Mouse (Mus musculus) kidney, embryonic 16.5 days (tissue): ENCODE results near the gene Gm44805. TPM values are rescaled to one million over a fixed set of nuclear protein-coding genes. Genes with fewer than 3 reads are reported as not detected.

ENCODE experiments used
- ATAC-seq: fragments of 200-750 bp; cut with Nextera tagmentation; 2 replicates; pipeline ENCODE4 v1.8.0; 2017; ENCODE audit warnings: moderate TSS enrichment; ENCODE audit not compliant: low FRiP score, low TSS enrichment
- H3K27ac ChIP-seq: fragments of 300-500 bp; sonication (generic); 2 replicates; pipeline ENCODE4 v1.5.1; 2014; ENCODE audit warnings: low read length
- H3K27me3 ChIP-seq: fragments of 300-500 bp; sonication (generic); 2 replicates; pipeline ENCODE4 v1.6.1; 2014; ENCODE audit warnings: low read length, control low read depth, mixed read lengths; ENCODE audit not compliant: insufficient read depth
- H3K36me3 ChIP-seq: fragments of 300-500 bp; sonication (generic); 2 replicates; pipeline ENCODE4 v1.6.1; 2014; ENCODE audit warnings: low read length, control low read depth, mixed read lengths; ENCODE audit not compliant: insufficient read depth
- H3K4me1 ChIP-seq: fragments of 300-500 bp; sonication (generic); 2 replicates; pipeline ENCODE4 v1.6.1; 2014; ENCODE audit warnings: low read length, control low read depth, mixed read lengths; ENCODE audit not compliant: insufficient read depth
- H3K4me2 ChIP-seq: fragments of 300-500 bp; sonication (generic); replicated peaks from 2 replicates; pipeline ENCODE4 v1.6.1; 2014; ENCODE audit warnings: low read depth, low read length
- H3K4me3 ChIP-seq: fragments of 300-500 bp; sonication (generic); 2 replicates; pipeline ENCODE4 v1.5.1; 2014; ENCODE audit warnings: mild to moderate bottlenecking, low read length
- H3K9ac ChIP-seq: fragments of 300-500 bp; sonication (generic); replicated peaks from 2 replicates; pipeline ENCODE4 v1.6.1; 2014; ENCODE audit warnings: low read length
- H3K9me3 ChIP-seq: fragments of 300-500 bp; sonication (generic); 2 replicates; pipeline ENCODE4 v1.6.1; 2016; ENCODE audit warnings: low read length, control low read depth
- WGBS: fragments of 180-500 bp; shearing (Covaris S2); extraction: QIAGEN DNeasy Blood & Tissue Kit; methylation state at CpG from one replicate; pipeline ENCODE4 v1.1.7; 2014; 5-methylcytosine and 5-hydroxymethylcytosine counted together
- polyA plus RNA-seq: library from polyadenylated mRNA; unstranded; fragments of >200 nt; fragmentation: Nextera tagmentation; extraction: Ambion mirVana; gene quantifications from 2 replicates; pipeline ENCODE4 v1.2.1, GENCODE M21; 2015

Gene Gm44805
- 1.1 TPM in 1 of 2 replicates, not detected in the other for polyA plus RNA-seq

GRCm38 (mm10) chr7:19681202-19681694 is at the start of gene Gm44805, which contains the start of gene Apoc4:
Gm44805 (minus strand) TSS chr7:19681423.
Apoc4 (minus strand) TSS chr7:19681479.
- Histone ChIP-seq H3K9ac (no peak within 1 kb of the TSS), H3K9me3 (no peaks in the 10 kb centered on the region), H3K27me3 (no peaks in the 10 kb centered on the region), H3K4me1 (no peaks in the 10 kb centered on the region), H3K36me3 (no peaks in the 10 kb centered on the region), H3K4me2 (no peak within 1 kb of the TSS), H3K27ac (no peak within 1 kb of the TSS), H3K4me3 (no peak within 1 kb of the TSS)
- WGBS, result 56% methylated on average over 8 of the region's 8 CpGs
- ATAC-seq, result no peak

- Histone ChIP-seq H3K27ac (no peak overlapping the region), H3K4me3 (no peak overlapping the region), H3K9ac (no peak overlapping the region), H3K4me2 (no peak overlapping the region), H3K36me3 (peaks cover 93% of the 10 kb centered on the region), H3K27me3 (no peaks in the 10 kb centered on the region), H3K4me1 (no peaks in the 10 kb centered on the region), H3K9me3 (peaks cover 1% of the 10 kb centered on the region; the same call in 1 of the 2 replicates)
- ATAC-seq, result no peak
- 89% methylated on average over 4 of the region's 4 CpGs for WGBS
Observed at GRCm38 (mm10) chr7:19726541-19726940, 45.3 kb upstream of the Gm44805 start.

- Histone ChIP-seq H3K4me1 (no peaks in the 10 kb centered on the region), H3K4me2 (no peak overlapping the region), H3K4me3 (no peak overlapping the region), H3K9ac (no peak overlapping the region), H3K27ac (no peak overlapping the region), H3K36me3 (peaks cover 90% of the 10 kb centered on the region), H3K27me3 (no peaks in the 10 kb centered on the region), H3K9me3 (peaks cover 12% of the 10 kb centered on the region)
- ATAC-seq, result no peak
- 91% methylated on average over 12 of the region's 12 CpGs for WGBS
Observed at GRCm38 (mm10) chr7:19724167-19724566, 42.9 kb upstream of the Gm44805 start.

GRCm38 (mm10) chr7:19722754-19723195 is 41.6 kb upstream of the Gm44805 start:
- ATAC-seq, result peak; percentile 55; the same call in 1 of the 2 replicates
- Histone ChIP-seq H3K4me1 (no peaks in the 10 kb centered on the region), H3K27ac (0 out of 2 replicates have a peak overlapping the region, but pooled peaks have one; percentile 43), H3K4me2 (no peak overlapping the region), H3K9me3 (peaks cover 12% of the 10 kb centered on the region), H3K36me3 (peaks cover 87% of the 10 kb centered on the region), H3K4me3 (no peak overlapping the region), H3K9ac (no peak overlapping the region), H3K27me3 (no peaks in the 10 kb centered on the region)
- 85% methylated on average over 6 of the region's 6 CpGs for WGBS

- Histone ChIP-seq H3K4me1 (peaks cover 13% of the 10 kb centered on the region), H3K36me3 (peaks cover 63% of the 10 kb centered on the region), H3K4me2 (no peak overlapping the region), H3K4me3 (no peak overlapping the region), H3K9me3 (peaks cover 12% of the 10 kb centered on the region), H3K27ac (no peak overlapping the region), H3K9ac (no peak overlapping the region), H3K27me3 (no peaks in the 10 kb centered on the region)
- no peak for ATAC-seq
- 87% methylated on average over 4 of the region's 4 CpGs for WGBS
Observed at GRCm38 (mm10) chr7:19719200-19719599, 38.0 kb upstream of the Gm44805 start.

- Histone ChIP-seq H3K9ac (no peak overlapping the region), H3K4me3 (no peak overlapping the region), H3K36me3 (peaks cover 59% of the 10 kb centered on the region), H3K4me1 (peaks cover 20% of the 10 kb centered on the region), H3K27me3 (no peaks in the 10 kb centered on the region), H3K27ac (no peak overlapping the region), H3K4me2 (no peak overlapping the region), H3K9me3 (peaks cover 12% of the 10 kb centered on the region)
- no peak for ATAC-seq
- 77% methylated on average over 5 of the region's 5 CpGs for WGBS
Observed at GRCm38 (mm10) chr7:19718297-19718952, 37.2 kb upstream of the Gm44805 start.

GRCm38 (mm10) chr7:19717346-19717745 is 36.1 kb upstream of the Gm44805 start:
- no peak overlapping the region for H3K27ac ChIP-seq
- no peak overlapping the region for H3K4me3 ChIP-seq
- no peak overlapping the region for H3K4me2 ChIP-seq
- H3K9me3 ChIP-seq, result peaks cover 12% of the 10 kb centered on the region
- no peaks in the 10 kb centered on the region for H3K27me3 ChIP-seq
- H3K4me1 ChIP-seq, result peaks cover 22% of the 10 kb centered on the region
- no peak overlapping the region for H3K9ac ChIP-seq
- 86% methylated on average over 4 of the region's 4 CpGs for WGBS
- no peak for ATAC-seq
- H3K36me3 ChIP-seq, result peaks cover 58% of the 10 kb centered on the region

- H3K9me3 ChIP-seq, result peaks cover 12% of the 10 kb centered on the region
- H3K4me1 ChIP-seq, result peaks cover 22% of the 10 kb centered on the region
- H3K9ac ChIP-seq, result 0 out of 2 replicates have a peak overlapping the region, but pooled peaks have one; percentile 52
- H3K4me2 ChIP-seq, result peak overlapping the region; percentile 72; the same call in 1 of the 2 replicates
- no peak for ATAC-seq
- H3K27me3 ChIP-seq, result no peaks in the 10 kb centered on the region
- WGBS, result 91% methylated on average over 2 of the region's 2 CpGs
- H3K27ac ChIP-seq, result peak overlapping the region; percentile 83; the same call in 1 of the 2 replicates
- H3K36me3 ChIP-seq, result peaks cover 58% of the 10 kb centered on the region
- no peak overlapping the region for H3K4me3 ChIP-seq
Observed at GRCm38 (mm10) chr7:19716822-19717221, 35.6 kb upstream of the Gm44805 start.

- H3K27ac ChIP-seq, result peak overlapping the region; percentile 83
- H3K27me3 ChIP-seq, result no peaks in the 10 kb centered on the region
- ATAC-seq, result no peak
- peaks cover 58% of the 10 kb centered on the region for H3K36me3 ChIP-seq
- H3K4me1 ChIP-seq, result peaks cover 22% of the 10 kb centered on the region
- peak overlapping the region; percentile 72 for H3K4me2 ChIP-seq
- peak overlapping the region; percentile 81 for H3K4me3 ChIP-seq
- H3K9me3 ChIP-seq, result peaks cover 7% of the 10 kb centered on the region
- H3K9ac ChIP-seq, result peak overlapping the region; percentile 52
- WGBS, result 6% methylated on average over 18 of the region's 18 CpGs
Observed at GRCm38 (mm10) chr7:19716055-19716682, 34.9 kb upstream of the Gm44805 start.
